Mouse (Mus musculus) liver, adult 2 months (tissue): Measurements from ENCODE around the gene Olfm1. TPM values are rescaled to one million over a fixed set of nuclear protein-coding genes. Genes with fewer than 3 reads are reported as not detected.

Source experiments
- DNase-seq: peaks from one replicate; pipeline ENCODE4 v3.0.0-alpha.2; 2011; ENCODE audit warnings: low read depth, low spot score; ENCODE audit errors: extremely low read depth
- H3K27ac ChIP-seq: fragments of 200-500 bp; replicated peaks from 2 replicates; pipeline ENCODE4 v1.5.1; 2012; ENCODE audit warnings: low read depth, mild to moderate bottlenecking, control low read depth, inconsistent platforms, low read length; ENCODE audit not compliant: insufficient read depth
- H3K27me3 ChIP-seq: fragments of 200-500 bp; 2 replicates; pipeline ENCODE4 v1.6.1; 2012; ENCODE audit warnings: mild to moderate bottlenecking, moderate library complexity, low read length, inconsistent platforms; ENCODE audit not compliant: control insufficient read depth, insufficient read depth
- H3K36me3 ChIP-seq: fragments of 200-500 bp; 2 replicates; pipeline ENCODE4 v1.6.1; 2012; ENCODE audit warnings: low read length, inconsistent platforms; ENCODE audit not compliant: control insufficient read depth, insufficient read depth
- H3K4me1 ChIP-seq: fragments of 200-500 bp; 2 replicates; pipeline ENCODE4 v1.6.1; 2011; ENCODE audit warnings: low read length; ENCODE audit not compliant: control insufficient read depth, insufficient read depth
- H3K4me3 ChIP-seq: fragments of 200-500 bp; 2 replicates; pipeline ENCODE4 v1.5.1; 2011; ENCODE audit warnings: low read depth, mild to moderate bottlenecking, control low read depth, low read length, moderate library complexity; ENCODE audit not compliant: insufficient read depth
- H3K79me2 ChIP-seq: fragments of 200-500 bp; 2 replicates; pipeline ENCODE4 v1.6.1; 2012; ENCODE audit warnings: inconsistent platforms, mild to moderate bottlenecking, low read length, moderate library complexity; ENCODE audit not compliant: control insufficient read depth, insufficient read depth
- H3K9ac ChIP-seq: fragments of 200-500 bp; 2 replicates; pipeline ENCODE4 v1.6.1; 2012; ENCODE audit warnings: low read depth, mild to moderate bottlenecking, control low read depth, inconsistent platforms, low read length
- CTCF ChIP-seq: fragments of 200-500 bp; IDR thresholded peaks from 2 replicates; pipeline ENCODE4 v1.5.1; 2011; ENCODE audit warnings: low read depth, low read length, control low read depth
- POLR2A ChIP-seq: fragments of 200-500 bp; IDR thresholded peaks from 2 replicates; pipeline ENCODE4 v1.6.1; 2011; ENCODE audit warnings: low read length, control low read depth; ENCODE audit not compliant: insufficient read depth; ENCODE audit errors: extremely low read depth
- WGBS: fragments of 180-500 bp; shearing (Covaris S2); methylation state at CpG from one replicate; pipeline ENCODE4 v1.1.7; 2018; 5-methylcytosine and 5-hydroxymethylcytosine counted together
- polyA plus RNA-seq: library from polyadenylated mRNA; depleted of rRNA; stranded (reverse); fragments of >200 nt; gene quantifications from 2 replicates; pipeline ENCODE4 v1.2.3, GENCODE M21; 2012
- total RNA-seq: library from RNA; depleted of rRNA; stranded (reverse); fragments of >200 nt; gene quantifications from 2 replicates; pipeline ENCODE4 v1.2.3, GENCODE M21; 2014

Olfm1 gene
- total and polyA plus RNA-seq, 2 experiments: 1.7 to 2.6 TPM

GRCm38 (mm10) chr2:28210273-28210672 lies 17.5 kb downstream of the Olfm1 start:
- 61% methylated on average over 4 of the region's 4 CpGs for WGBS
- no peak for DNase-seq
- no peak overlapping the region for H3K4me3 ChIP-seq
- H3K27ac ChIP-seq: no peak overlapping the region
- H3K79me2 ChIP-seq: no peaks in the 10 kb centered on the region
- no peak overlapping the region for H3K9ac ChIP-seq
- no peaks in the 10 kb centered on the region for H3K36me3 ChIP-seq
- H3K27me3 ChIP-seq: peaks cover 11% of the 10 kb centered on the region
- TF ChIP-seq CTCF (no peak), POLR2A (no peak)
- no peaks in the 10 kb centered on the region for H3K4me1 ChIP-seq

DNA sequence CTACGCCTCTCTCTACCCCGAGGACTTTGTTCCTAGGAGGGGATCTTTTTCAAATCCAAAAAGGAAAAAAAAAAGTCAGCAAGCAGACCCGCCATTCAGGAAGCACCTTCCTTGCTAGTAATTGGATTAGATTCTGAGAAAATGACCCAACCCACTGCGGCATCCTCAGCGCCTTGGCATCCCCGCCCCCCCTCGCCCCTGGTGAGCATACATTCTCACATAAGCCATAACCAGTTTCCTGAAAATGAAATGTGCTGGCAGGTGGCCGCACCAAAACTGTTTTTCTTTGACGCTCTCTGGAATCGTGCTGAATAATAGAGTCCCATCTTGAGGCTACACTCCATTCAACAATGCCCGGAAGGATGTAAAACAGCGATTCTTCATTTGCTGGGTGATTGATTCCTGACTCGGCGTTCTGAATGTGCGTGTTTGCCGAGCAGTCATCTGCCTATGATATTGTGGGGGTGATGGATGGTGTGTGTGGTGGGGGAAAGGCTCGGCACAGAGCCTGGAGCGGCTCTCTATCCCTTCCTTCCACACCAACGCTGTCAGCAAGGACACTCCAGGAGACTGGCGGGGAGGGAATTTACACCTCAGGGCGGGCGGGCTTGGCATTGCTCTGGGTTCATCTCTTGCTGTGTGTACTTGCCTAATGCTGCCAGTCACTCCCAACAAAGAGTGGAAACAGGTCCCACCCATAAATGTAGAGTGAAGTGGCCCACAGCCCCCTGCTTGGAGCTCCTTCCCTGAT lies 18.9 kb downstream of the Olfm1 start:
- H3K36me3 ChIP-seq: no peaks in the 10 kb centered on the region
- WGBS: 64% methylated on average over 22 of the region's 22 CpGs
- no peak for DNase-seq
- H3K4me3 ChIP-seq: no peak overlapping the region
- H3K27ac ChIP-seq: no peak overlapping the region
- no peaks in the 10 kb centered on the region for H3K27me3 ChIP-seq
- H3K9ac ChIP-seq: no peak overlapping the region
- H3K4me1 ChIP-seq: no peaks in the 10 kb centered on the region
- TF ChIP-seq POLR2A: no peak
- TF ChIP-seq CTCF: no peak
- no peaks in the 10 kb centered on the region for H3K79me2 ChIP-seq

- TF ChIP-seq POLR2A (no peak), CTCF (no peak)
- Histone ChIP-seq H3K27me3 (no peaks in the 10 kb centered on the region), H3K36me3 (no peaks in the 10 kb centered on the region), H3K79me2 (no peaks in the 10 kb centered on the region), H3K4me1 (no peaks in the 10 kb centered on the region), H3K4me3 (no peak overlapping the region), H3K9ac (no peak overlapping the region), H3K27ac (no peak overlapping the region)
- DNase-seq: no peak
- 74% methylated on average over 5 of the region's 5 CpGs for WGBS
Observed at GRCm38 (mm10) chr2:28212911-28213310, 20.1 kb downstream of the Olfm1 start.

- no peak for DNase-seq
- Histone ChIP-seq H3K27me3 (no peaks in the 10 kb centered on the region), H3K9ac (no peak overlapping the region), H3K36me3 (no peaks in the 10 kb centered on the region), H3K27ac (no peak overlapping the region), H3K4me3 (no peak overlapping the region), H3K4me1 (no peaks in the 10 kb centered on the region), H3K79me2 (no peaks in the 10 kb centered on the region)
- no peak for TF ChIP-seq POLR2A
- no peak for TF ChIP-seq CTCF
- WGBS: 84% methylated on average over 5 of the region's 5 CpGs
Observed at GRCm38 (mm10) chr2:28216211-28216775, 23.5 kb downstream of the Olfm1 start.

DNA sequence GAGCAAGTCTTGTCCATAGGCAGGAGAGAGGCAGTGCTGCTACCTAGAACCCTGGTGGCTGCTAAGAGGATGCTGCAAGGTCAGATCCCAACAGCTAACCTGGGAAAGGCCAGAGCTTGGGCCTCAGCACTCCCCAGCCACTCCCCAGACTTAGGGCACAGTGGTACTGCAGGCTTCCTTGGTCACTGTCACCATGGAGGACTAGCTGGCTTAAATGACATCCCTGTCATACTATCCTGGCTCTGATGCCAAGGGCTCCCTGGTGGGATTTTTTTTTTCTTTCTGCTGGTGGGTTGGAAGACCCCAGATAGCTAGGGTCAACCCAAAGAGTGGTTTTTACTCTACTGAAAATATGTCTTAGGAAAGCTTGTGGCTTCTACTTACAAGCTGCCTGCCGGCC lies 25.0 kb downstream of the Olfm1 start:
- WGBS: 86% methylated on average over 1 of the region's 1 CpGs
- Histone ChIP-seq H3K9ac (no peak overlapping the region), H3K27ac (no peak overlapping the region), H3K27me3 (no peaks in the 10 kb centered on the region), H3K36me3 (no peaks in the 10 kb centered on the region), H3K4me3 (no peak overlapping the region), H3K79me2 (no peaks in the 10 kb centered on the region), H3K4me1 (no peaks in the 10 kb centered on the region)
- TF ChIP-seq CTCF (no peak), POLR2A (no peak)
- no peak for DNase-seq
